Mouse (Mus musculus): ENCODE results near the gene Nxph1.

- TF ChIP-seq GATA1 (IDR thresholded peaks at IDR 0.05; ENCODE audit: low read depth, low read length), result no peak
- no peak for TF ChIP-seq UBTF (IDR thresholded peaks at IDR 0.05; ENCODE audit: borderline replicate concordance, insufficient read depth, low read depth, low read length)
- TF ChIP-seq POLR2AphosphoS2 (IDR thresholded peaks at IDR 0.05; ENCODE audit: low read length), result no peak
- no peak for TF ChIP-seq CTCF (IDR thresholded peaks at IDR 0.05 in 2 of 3, conservative IDR thresholded peaks at IDR 0.05 in 1 of 3; ENCODE audit: control insufficient read depth in 1 of 3, insufficient read depth in 1 of 3, low read depth in 2 of 3, low read length in 3 of 3, poor library complexity in 1 of 3, severe bottlenecking in 1 of 3)
- TF ChIP-seq RAD21 (IDR thresholded peaks at IDR 0.05; ENCODE audit: low read depth, low read length), result no peak
- no peak for TF ChIP-seq ETS1 (IDR thresholded peaks at IDR 0.05; ENCODE audit: low read depth, low read length)
- no peak for TF ChIP-seq USF1 (IDR thresholded peaks at IDR 0.05; ENCODE audit: low read depth, low read length)
- TF ChIP-seq POLR2A (IDR thresholded peaks at IDR 0.05; ENCODE audit: control insufficient read depth in 1 of 2, insufficient read depth in 1 of 2, low read depth in 1 of 2, low read length in 2 of 2, poor library complexity in 1 of 2), result no peak
- TF ChIP-seq EP300 (IDR thresholded peaks at IDR 0.05; ENCODE audit: low read depth in 1 of 2, low read length in 2 of 2), result no peak
- no peak for TF ChIP-seq BHLHE40 (IDR thresholded peaks at IDR 0.05; ENCODE audit: borderline replicate concordance, low read depth, low read length)
- no peak for TF ChIP-seq ZKSCAN1 (IDR thresholded peaks at IDR 0.05; ENCODE audit: low read depth, low read length)
- no peak for TF ChIP-seq GABPA (IDR thresholded peaks at IDR 0.05; ENCODE audit: low read depth, low read length)
- TF ChIP-seq MAFK (IDR thresholded peaks at IDR 0.05; ENCODE audit: borderline replicate concordance, low read depth, low read length), result no peak
Measured at GRCm38 (mm10) chr6:8949665-8950201, 1.5 kb downstream of the Nxph1 start.

Data from MEL (cell line).